Mouse (Mus musculus): ENCODE measurements around the gene Adra1d. TPM values are rescaled to one million over a fixed set of nuclear protein-coding genes. Genes with fewer than 3 reads are reported as not detected.

The Adra1d gene
- 0.17 TPM for polyA plus RNA-seq (2015; fragmentation: Illumina TruSeq; extraction: RNeasy Lipid Tissue Mini Kit (QIAGEN cat#74804); ENCODE audit: insufficient read depth, low replicate concordance)

GRCm38 (mm10) chr2:131561891-131562585 lies at the start of gene Adra1d:
Gene Adra1d (minus strand): TSS chr2:131562283.

Other genes starting within 250 kb of the Adra1d start
- 4.0 TPM for gene Rnf24, start 209.4 kb downstream of the Adra1d start, polyA plus RNA-seq (2015; fragmentation: Illumina TruSeq; extraction: RNeasy Lipid Tissue Mini Kit (QIAGEN cat#74804); ENCODE audit: insufficient read depth, low replicate concordance)
- gene Smox, start 70.8 kb downstream of the Adra1d start, polyA plus RNA-seq (2015; fragmentation: Illumina TruSeq; extraction: RNeasy Lipid Tissue Mini Kit (QIAGEN cat#74804); ENCODE audit: insufficient read depth, low replicate concordance): 13.5 TPM

All from spleen, adult 10 weeks (tissue).